Mouse (Mus musculus) kidney, postnatal 0 days (tissue): ENCODE data around the gene Sytl1. TPM values are rescaled to one million over a fixed set of nuclear protein-coding genes. Genes with fewer than 3 reads are reported as not detected.

Experiments used
- ATAC-seq: fragments of 200-750 bp; cut with Nextera tagmentation; replicated peaks from 2 replicates; pipeline ENCODE4 v1.8.0; 2017; ENCODE audit warnings: low read depth, moderate number of reproducible peaks, moderate TSS enrichment, moderate library complexity; ENCODE audit not compliant: low FRiP score
- DNase-seq: peaks from one replicate; pipeline ENCODE4 v3.0.0-alpha.2; 2016; ENCODE audit warnings: low spot score
- H3K27ac ChIP-seq: fragments of 300-500 bp; sonication (generic); 2 replicates; pipeline ENCODE4 v1.5.1; 2014; ENCODE audit warnings: mild to moderate bottlenecking
- H3K27me3 ChIP-seq: fragments of 300-500 bp; sonication (generic); 2 replicates; pipeline ENCODE4 v1.6.1; 2014; ENCODE audit warnings: low read length, mixed read lengths; ENCODE audit not compliant: insufficient read depth
- H3K36me3 ChIP-seq: fragments of 300-500 bp; sonication (generic); 2 replicates; pipeline ENCODE4 v1.6.1; 2014; ENCODE audit warnings: low read length, mixed read lengths; ENCODE audit not compliant: insufficient read depth
- H3K4me1 ChIP-seq: fragments of 300-500 bp; sonication (generic); replicated peaks from 2 replicates; pipeline ENCODE4 v1.6.1; 2014; ENCODE audit warnings: antibody characterized with exemption, low read length, mixed read lengths; ENCODE audit not compliant: insufficient read depth
- H3K4me2 ChIP-seq: fragments of 300-500 bp; sonication (generic); 2 replicates; pipeline ENCODE4 v1.6.1; 2014; ENCODE audit warnings: mild to moderate bottlenecking, low read length, moderate library complexity, mixed read lengths
- H3K4me3 ChIP-seq: fragments of 300-500 bp; sonication (generic); replicated peaks from 2 replicates; pipeline ENCODE4 v1.5.1; 2014; ENCODE audit warnings: low read depth, low read length
- H3K9ac ChIP-seq: fragments of 300-500 bp; sonication (generic); 2 replicates; pipeline ENCODE4 v1.6.1; 2014; ENCODE audit warnings: low read depth, low read length
- H3K9me3 ChIP-seq: fragments of 300-500 bp; sonication (generic); replicated peaks from 2 replicates; pipeline ENCODE4 v1.6.1; 2016; ENCODE audit warnings: low read length, inconsistent platforms, mixed read lengths
- CTCF ChIP-seq: IDR thresholded peaks from 2 replicates; pipeline ENCODE4 v1.5.1; 2016; ENCODE audit warnings: antibody characterized with exemption, low read depth, mild to moderate bottlenecking, moderate library complexity
- WGBS: fragments of 180-500 bp; shearing (Covaris S2); extraction: QIAGEN DNeasy Blood & Tissue Kit; methylation state at CpG from one replicate; pipeline ENCODE4 v1.1.7; 2014; 5-methylcytosine and 5-hydroxymethylcytosine counted together
- polyA plus RNA-seq: library from polyadenylated mRNA; unstranded; fragments of >200 nt; fragmentation: Nextera tagmentation; extraction: Ambion mirVana; gene quantifications from 2 replicates; pipeline ENCODE4 v1.2.1, GENCODE M21; 2015

Sytl1 gene
- polyA plus RNA-seq, 1 experiment from 2014 or later: 2.8 TPM

GRCm38 (mm10) chr4:133255392-133255791, 7.5 kb downstream of the Sytl1 start:
- DNase-seq (no peak), ATAC-seq (no peak)
- Histone ChIP-seq H3K4me1 (peaks cover 9% of the 10 kb centered on the region; the same call in 1 of the 2 replicates), H3K36me3 (no peaks in the 10 kb centered on the region), H3K4me2 (no peak overlapping the region), H3K4me3 (no peak overlapping the region), H3K9me3 (no peaks in the 10 kb centered on the region), H3K9ac (no peak overlapping the region), H3K27ac (no peak overlapping the region), H3K27me3 (0 out of 2 replicates have a peak, but pooled peaks cover 5% of the 10 kb centered on the region)
- 72% methylated on average over 6 of the region's 6 CpGs for WGBS
- no peak for TF ChIP-seq CTCF

- H3K27me3 ChIP-seq: 0 out of 2 replicates have a peak, but pooled peaks cover 5% of the 10 kb centered on the region
These were observed 9.5 kb downstream of the Sytl1 start for GRCm38 (mm10) chr4:133253412-133253811.

GRCm38 (mm10) chr4:133252089-133252488, 10.8 kb downstream of the Sytl1 start:
- Histone ChIP-seq H3K9ac (no peak overlapping the region), H3K4me3 (no peak overlapping the region), H3K36me3 (no peaks in the 10 kb centered on the region), H3K4me1 (peaks cover 9% of the 10 kb centered on the region; the same call in 1 of the 2 replicates), H3K4me2 (no peak overlapping the region), H3K27ac (no peak overlapping the region), H3K9me3 (no peaks in the 10 kb centered on the region), H3K27me3 (0 out of 2 replicates have a peak, but pooled peaks cover 5% of the 10 kb centered on the region)
- DNase-seq: peak; percentile 24
- WGBS: 49% methylated on average over 4 of the region's 4 CpGs
- peak; percentile 43; the same call in 1 of the 2 replicates for TF ChIP-seq CTCF
- ATAC-seq: no peak

More at GRCm38 (mm10) chr4:133253412-133253811, 9.5 kb downstream of the Sytl1 start:
- peaks cover 9% of the 10 kb centered on the region; the same call in 1 of the 2 replicates for H3K4me1 ChIP-seq
- no peak overlapping the region for H3K4me2 ChIP-seq
- TF ChIP-seq CTCF: no peak
- no peak for ATAC-seq
- no peaks in the 10 kb centered on the region for H3K9me3 ChIP-seq
- no peak overlapping the region for H3K4me3 ChIP-seq
- no peak overlapping the region for H3K27ac ChIP-seq
- 32% methylated on average over 12 of the region's 12 CpGs for WGBS
- DNase-seq: peak; percentile 53
- no peak overlapping the region for H3K9ac ChIP-seq
- H3K36me3 ChIP-seq: no peaks in the 10 kb centered on the region

- peak overlapping the region; percentile 67 for H3K4me2 ChIP-seq
- H3K4me3 ChIP-seq: peak overlapping the region; percentile 28
- H3K9me3 ChIP-seq: no peaks in the 10 kb centered on the region
- H3K4me1 ChIP-seq: peaks cover 9% of the 10 kb centered on the region; the same call in 1 of the 2 replicates
- DNase-seq (no peak), ATAC-seq (no peak)
- no peaks in the 10 kb centered on the region for H3K36me3 ChIP-seq
- H3K27ac ChIP-seq: no peak overlapping the region
- 6% methylated on average over 31 of the region's 31 CpGs for whole genome bisulfite sequencing
- H3K27me3 ChIP-seq: 0 out of 2 replicates have a peak, but pooled peaks cover 5% of the 10 kb centered on the region
- peak overlapping the region; percentile 49 for H3K9ac ChIP-seq
- TF ChIP-seq CTCF: no peak
These were observed 11.7 kb downstream of the Sytl1 start for GRCm38 (mm10) chr4:133251214-133251613.

- Histone ChIP-seq H3K4me2 (peak overlapping the region; percentile 67), H3K27ac (no peak overlapping the region), H3K36me3 (no peaks in the 10 kb centered on the region), H3K9ac (no peak overlapping the region), H3K4me3 (peak overlapping the region; percentile 28), H3K9me3 (no peaks in the 10 kb centered on the region), H3K27me3 (no peaks in the 10 kb centered on the region), H3K4me1 (peaks cover 9% of the 10 kb centered on the region; the same call in 1 of the 2 replicates)
- DNase-seq (peak; percentile 82), ATAC-seq (0 out of 2 replicates have a peak, but pooled peaks have one; percentile 18)
- WGBS: 4% methylated on average over 22 of the region's 22 CpGs
- TF ChIP-seq CTCF: peak; percentile 91
These were observed 12.3 kb downstream of the Sytl1 start for GRCm38 (mm10) chr4:133250609-133251008.

- WGBS: 56% methylated on average over 13 of the region's 13 CpGs
- Histone ChIP-seq H3K4me1 (peaks cover 9% of the 10 kb centered on the region; the same call in 1 of the 2 replicates), H3K4me2 (no peak overlapping the region), H3K9ac (no peak overlapping the region), H3K27me3 (no peaks in the 10 kb centered on the region), H3K4me3 (no peak overlapping the region), H3K36me3 (no peaks in the 10 kb centered on the region), H3K27ac (no peak overlapping the region), H3K9me3 (no peaks in the 10 kb centered on the region)
- ATAC-seq (no peak), DNase-seq (no peak)
- no peak for TF ChIP-seq CTCF
These were observed 15.0 kb downstream of the Sytl1 start for GRCm38 (mm10) chr4:133247806-133248449.
